Mouse (Mus musculus) bone marrow macrophage, adult 2 months (primary cell): ENCODE results near the gene Cbx7.

Experiments
- CTCF ChIP-seq: IDR thresholded peaks from 2 replicates; pipeline ENCODE4 v1.5.1; 2012; ENCODE audit warnings: low read depth, mild to moderate bottlenecking, low read length, moderate library complexity
- POLR2A ChIP-seq: IDR thresholded peaks from 2 replicates; pipeline ENCODE4 v1.6.1; 2012; ENCODE audit warnings: mild to moderate bottlenecking, low read depth, low read length, borderline replicate concordance

GRCm38 (mm10) chr15:79935654-79936373 lies 35.1 kb downstream of the Cbx7 start:
- no peak for TF ChIP-seq POLR2A
- TF ChIP-seq CTCF, result no peak
